Mouse (Mus musculus) limb, embryonic 11.5 days (tissue): Measurements from ENCODE around the gene Izumo1r. TPM values are rescaled to one million over a fixed set of nuclear protein-coding genes. Genes with fewer than 3 reads are reported as not detected.

ENCODE experiments used
- ATAC-seq: fragments of 200-750 bp; cut with Nextera tagmentation; 2 replicates; pipeline ENCODE4 v1.8.0; 2017; ENCODE audit warnings: low read depth; ENCODE audit not compliant: insufficient number of reproducible peaks, low FRiP score, low TSS enrichment
- DNase-seq: peaks from one replicate; pipeline ENCODE4 v3.0.0-alpha.2; 2015; ENCODE audit warnings: low spot score
- H3K27ac ChIP-seq: fragments of 300-500 bp; sonication (generic); replicated peaks from 2 replicates; pipeline ENCODE4 v1.5.1; 2014; ENCODE audit warnings: low read depth, mild to moderate bottlenecking, low read length
- H3K27me3 ChIP-seq: fragments of 300-500 bp; sonication (generic); 2 replicates; pipeline ENCODE4 v1.6.1; 2014; ENCODE audit warnings: mild to moderate bottlenecking, low read length, mixed read lengths; ENCODE audit not compliant: control insufficient read depth, insufficient read depth
- H3K36me3 ChIP-seq: fragments of 300-500 bp; sonication (generic); 2 replicates; pipeline ENCODE4 v1.6.1; 2014; ENCODE audit warnings: mild to moderate bottlenecking, low read length, moderate library complexity, mixed read lengths; ENCODE audit not compliant: control insufficient read depth, insufficient read depth
- H3K4me1 ChIP-seq: fragments of 300-500 bp; sonication (generic); 2 replicates; pipeline ENCODE4 v1.6.1; 2014; ENCODE audit warnings: low read length, mixed read lengths; ENCODE audit not compliant: control insufficient read depth, insufficient read depth
- H3K4me2 ChIP-seq: fragments of 300-500 bp; sonication (generic); 2 replicates; pipeline ENCODE4 v1.6.1; 2014; ENCODE audit warnings: low read depth, mild to moderate bottlenecking, moderate library complexity; ENCODE audit not compliant: severe bottlenecking
- H3K4me3 ChIP-seq: fragments of 300-500 bp; sonication (generic); 2 replicates; pipeline ENCODE4 v1.5.1; 2014; ENCODE audit warnings: low read depth, low read length
- H3K9ac ChIP-seq: fragments of 300-500 bp; sonication (generic); 2 replicates; pipeline ENCODE4 v1.6.1; 2014; ENCODE audit warnings: mild to moderate bottlenecking, low read length
- H3K9me3 ChIP-seq: fragments of 300-500 bp; sonication (generic); 2 replicates; pipeline ENCODE4 v1.6.1; 2016; ENCODE audit warnings: low read length; ENCODE audit not compliant: control insufficient read depth
- WGBS: fragments of 180-500 bp; shearing (Covaris S2); extraction: QIAGEN DNeasy Blood & Tissue Kit; methylation state at CpG from one replicate; pipeline ENCODE4 v1.1.7; 2014; 5-methylcytosine and 5-hydroxymethylcytosine counted together
- polyA plus RNA-seq: library from polyadenylated mRNA; unstranded; fragments of >200 nt; fragmentation: Nextera tagmentation; extraction: Ambion mirVana; gene quantifications from 2 replicates; pipeline ENCODE4 v1.2.1, GENCODE M21; 2014

Izumo1r gene
- polyA plus RNA-seq, 1 experiment from 2014 or later: not detected

- ATAC-seq (no peak), DNase-seq (no peak)
- H3K4me1 ChIP-seq: no peaks in the 10 kb centered on the region
- no peak overlapping the region for H3K4me2 ChIP-seq
- no peak overlapping the region for H3K9ac ChIP-seq
- H3K36me3 ChIP-seq: no peaks in the 10 kb centered on the region
- WGBS: 89% methylated on average over 2 of the region's 2 CpGs
- H3K27ac ChIP-seq: no peak overlapping the region
- H3K27me3 ChIP-seq: no peaks in the 10 kb centered on the region
- H3K9me3 ChIP-seq: no peaks in the 10 kb centered on the region
- no peak overlapping the region for H3K4me3 ChIP-seq
These were observed 1.3 kb downstream of the Izumo1r start for GRCm38 (mm10) chr9:14902416-14902815.

DNA sequence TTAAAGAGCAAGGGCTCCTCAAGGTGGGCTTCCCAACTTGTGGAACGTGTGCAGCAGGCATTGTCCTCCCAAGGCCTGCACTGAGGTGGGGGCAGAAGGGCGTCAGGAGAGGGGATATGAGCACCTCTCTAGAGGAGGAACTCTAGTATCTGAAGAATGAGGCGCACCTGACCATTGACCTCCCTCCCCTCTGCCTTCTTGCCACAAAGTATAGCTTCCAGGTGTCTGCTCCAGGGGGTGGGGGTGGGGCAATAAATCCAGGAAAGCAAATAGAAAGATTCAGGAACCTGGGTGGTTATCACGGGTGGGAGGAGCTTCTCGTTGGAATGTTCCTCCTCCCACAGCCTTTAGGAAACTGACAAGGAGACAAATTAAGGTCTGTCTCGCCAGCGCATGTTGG lies 2.0 kb downstream of the Izumo1r start:
- Histone ChIP-seq H3K9me3 (no peaks in the 10 kb centered on the region), H3K4me2 (no peak overlapping the region), H3K27ac (no peak overlapping the region), H3K27me3 (no peaks in the 10 kb centered on the region), H3K9ac (no peak overlapping the region), H3K4me3 (no peak overlapping the region), H3K36me3 (no peaks in the 10 kb centered on the region), H3K4me1 (no peaks in the 10 kb centered on the region)
- ATAC-seq: no peak
- no peak for DNase-seq
- WGBS: 71% methylated on average over 7 of the region's 7 CpGs

GRCm38 (mm10) chr9:14897102-14897501 lies 6.6 kb downstream of the Izumo1r start:
- H3K4me3 ChIP-seq: no peak overlapping the region
- H3K4me2 ChIP-seq: no peak overlapping the region
- ATAC-seq: no peak
- no peak overlapping the region for H3K27ac ChIP-seq
- no peaks in the 10 kb centered on the region for H3K27me3 ChIP-seq
- no peak for DNase-seq
- no peak overlapping the region for H3K9ac ChIP-seq
- H3K36me3 ChIP-seq: no peaks in the 10 kb centered on the region
- WGBS: 81% methylated on average over 3 of the region's 3 CpGs
- H3K4me1 ChIP-seq: no peaks in the 10 kb centered on the region
- no peaks in the 10 kb centered on the region for H3K9me3 ChIP-seq

DNA sequence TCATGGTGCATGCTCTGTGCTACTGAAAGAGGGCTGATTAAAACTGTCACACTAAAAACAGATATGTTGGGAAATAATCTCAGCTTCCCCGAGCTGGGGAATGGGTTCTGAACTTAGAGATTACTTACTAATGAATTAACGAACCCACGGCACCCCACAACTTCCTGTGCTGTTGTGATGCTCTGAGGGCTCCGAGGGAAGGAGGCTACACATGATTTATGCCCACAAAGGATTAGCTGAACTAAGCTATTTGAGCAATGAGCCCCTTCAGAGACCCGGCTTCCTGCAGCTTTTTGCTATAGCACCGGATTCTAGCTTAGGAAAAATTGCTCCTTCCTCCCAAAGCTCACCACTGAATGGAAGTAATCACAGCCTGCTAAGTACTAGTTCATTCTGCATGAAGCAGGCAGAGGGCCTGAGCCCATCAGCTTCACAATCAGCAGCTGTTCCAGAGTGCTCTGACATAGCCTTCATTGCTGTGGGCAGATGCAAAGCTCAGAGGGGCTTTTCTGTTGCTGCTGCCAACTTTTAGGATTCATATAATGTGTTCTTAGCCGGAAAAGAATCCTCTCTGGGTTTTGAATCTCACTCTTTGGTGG lies 8.4 kb downstream of the Izumo1r start:
- ATAC-seq: no peak
- H3K36me3 ChIP-seq: no peaks in the 10 kb centered on the region
- WGBS: 56% methylated on average over 7 of the region's 7 CpGs
- H3K27me3 ChIP-seq: no peaks in the 10 kb centered on the region
- no peak for DNase-seq
- H3K4me2 ChIP-seq: no peak overlapping the region
- H3K4me3 ChIP-seq: no peak overlapping the region
- no peak overlapping the region for H3K9ac ChIP-seq
- no peak overlapping the region for H3K27ac ChIP-seq
- no peaks in the 10 kb centered on the region for H3K9me3 ChIP-seq
- no peaks in the 10 kb centered on the region for H3K4me1 ChIP-seq

DNA sequence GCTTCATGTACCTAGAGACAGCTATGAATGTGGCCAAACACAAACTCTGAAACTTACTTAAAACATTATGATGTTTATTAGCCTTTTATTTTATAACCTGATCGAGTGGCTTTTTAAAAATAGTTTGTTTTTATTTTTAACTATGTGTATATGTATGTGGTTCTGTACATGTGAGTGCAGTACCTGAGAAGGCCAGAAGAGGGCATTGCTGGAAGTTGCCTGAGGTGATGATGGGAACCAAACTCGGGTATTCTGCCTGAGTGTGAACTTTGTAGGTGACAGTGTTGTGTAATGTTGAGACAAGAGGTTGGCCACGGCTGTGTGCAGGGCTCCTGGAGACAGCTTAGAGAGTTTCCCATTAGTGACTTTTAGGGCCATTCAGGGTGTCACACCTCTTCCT lies 9.1 kb downstream of the Izumo1r start:
- no peak overlapping the region for H3K27ac ChIP-seq
- H3K9ac ChIP-seq: no peak overlapping the region
- H3K9me3 ChIP-seq: no peaks in the 10 kb centered on the region
- ATAC-seq: no peak
- H3K36me3 ChIP-seq: no peaks in the 10 kb centered on the region
- no peak overlapping the region for H3K4me3 ChIP-seq
- 86% methylated on average over 3 of the region's 3 CpGs for WGBS
- no peaks in the 10 kb centered on the region for H3K27me3 ChIP-seq
- no peak overlapping the region for H3K4me2 ChIP-seq
- no peak for DNase-seq
- H3K4me1 ChIP-seq: no peaks in the 10 kb centered on the region

GRCm38 (mm10) chr9:14893388-14893787 lies 10.4 kb downstream of the Izumo1r start:
- 87% methylated on average over 9 of the region's 9 CpGs for WGBS
- no peak overlapping the region for H3K27ac ChIP-seq
- no peak overlapping the region for H3K9ac ChIP-seq
- H3K4me3 ChIP-seq: no peak overlapping the region
- H3K36me3 ChIP-seq: no peaks in the 10 kb centered on the region
- ATAC-seq (no peak), DNase-seq (no peak)
- no peaks in the 10 kb centered on the region for H3K27me3 ChIP-seq
- H3K4me1 ChIP-seq: no peaks in the 10 kb centered on the region
- no peak overlapping the region for H3K4me2 ChIP-seq
- H3K9me3 ChIP-seq: no peaks in the 10 kb centered on the region

- no peaks in the 10 kb centered on the region for H3K4me1 ChIP-seq
- no peak for DNase-seq
- no peak overlapping the region for H3K4me3 ChIP-seq
- WGBS: 90% methylated on average over 5 of the region's 5 CpGs
- H3K36me3 ChIP-seq: no peaks in the 10 kb centered on the region
- no peak for ATAC-seq
- H3K9ac ChIP-seq: no peak overlapping the region
- no peak overlapping the region for H3K4me2 ChIP-seq
- no peak overlapping the region for H3K27ac ChIP-seq
- no peaks in the 10 kb centered on the region for H3K27me3 ChIP-seq
- H3K9me3 ChIP-seq: no peaks in the 10 kb centered on the region
These were observed 11.9 kb downstream of the Izumo1r start for GRCm38 (mm10) chr9:14891891-14892290.

- ATAC-seq (no peak), DNase-seq (no peak)
- no peaks in the 10 kb centered on the region for H3K36me3 ChIP-seq
- no peak overlapping the region for H3K27ac ChIP-seq
- no peak overlapping the region for H3K4me2 ChIP-seq
- WGBS: 91% methylated on average over 3 of the region's 3 CpGs
- H3K4me3 ChIP-seq: no peak overlapping the region
- H3K27me3 ChIP-seq: no peaks in the 10 kb centered on the region
- H3K9ac ChIP-seq: no peak overlapping the region
- no peaks in the 10 kb centered on the region for H3K4me1 ChIP-seq
- H3K9me3 ChIP-seq: no peaks in the 10 kb centered on the region
These were observed 13.1 kb downstream of the Izumo1r start for GRCm38 (mm10) chr9:14890699-14891098.

DNA sequence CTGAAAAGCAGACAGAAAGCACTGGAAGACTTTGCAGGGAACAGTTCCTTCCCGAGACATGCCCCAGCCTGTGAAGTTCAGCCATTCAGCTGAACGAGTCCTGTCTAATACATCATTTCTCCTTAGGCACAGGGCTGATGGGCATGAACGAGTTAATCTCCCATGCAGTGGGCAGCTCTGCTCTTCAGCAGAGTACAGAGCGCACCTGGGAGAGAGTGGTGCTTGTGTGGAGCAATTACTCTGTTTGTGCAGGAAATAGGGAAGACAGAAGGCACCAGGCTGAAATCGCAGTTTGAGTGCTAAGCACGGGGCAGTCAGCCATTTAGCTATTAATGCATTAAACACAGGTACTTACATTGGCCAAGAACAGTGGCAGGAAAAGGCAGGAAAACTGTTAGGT lies 15.1 kb downstream of the Izumo1r start:
- Histone ChIP-seq H3K9ac (no peak overlapping the region), H3K4me1 (no peaks in the 10 kb centered on the region), H3K4me2 (no peak overlapping the region), H3K4me3 (no peak overlapping the region), H3K36me3 (no peaks in the 10 kb centered on the region), H3K9me3 (no peaks in the 10 kb centered on the region), H3K27ac (no peak overlapping the region), H3K27me3 (no peaks in the 10 kb centered on the region)
- 62% methylated on average over 6 of the region's 6 CpGs for WGBS
- ATAC-seq: no peak
- DNase-seq: no peak
